In genomic region chr13:58232611-58233010, GRCm38 (mm10) we compare ENCODE assay signal across 8 mouse cellular contexts. TPM values are rescaled to one million over a fixed set of nuclear protein-coding genes. Genes with fewer than 3 reads are reported as not detected.
A peak's percentile ranks its signal among the peaks of the same experiment; 100 is the strongest.
DNase-seq lines count a peak whose midpoint lies in the region; ATAC-seq and TF ChIP-seq lines count a peak whose summit lies in the region.
"Had no signal": no experiment of that assay in that cellular context is flagged by ENCODE, and none has a peak within 500 bp of the region (broad histone marks: within the 10 kb centered on the region; RNA-seq: fewer than 3 reads in every experiment).

No protein-coding gene starts in this region.

- no peaks in the 10 kb centered on the region for H3K36me3 ChIP-seq in lung, embryonic 14.5 days (ENCODE audit: insufficient read depth)
- no peaks in the 10 kb centered on the region for H3K36me3 ChIP-seq in stomach, postnatal 0 days (ENCODE audit: control insufficient read depth, insufficient read depth, low read length)

- peak; percentile 61 for TF ChIP-seq CTCF in cortical plate, adult 2 months (IDR thresholded peaks at IDR 0.05; ENCODE audit: extremely low read depth, insufficient read depth, low read length)
- TF ChIP-seq CTCF in lung, embryonic 14.5 days (IDR thresholded peaks at IDR 0.05; ENCODE audit: low read depth) = peak; percentile 60
- TF ChIP-seq CTCF in stomach, postnatal 0 days (IDR thresholded peaks at IDR 0.05; ENCODE audit: low read depth) = peak; percentile 78

- H3K4me1 ChIP-seq in cortical plate, adult 2 months (ENCODE audit: control insufficient read depth, insufficient read depth, low read length) = no peaks in the 10 kb centered on the region
- H3K4me1 ChIP-seq in lung, embryonic 14.5 days (ENCODE audit: insufficient read depth) = no peaks in the 10 kb centered on the region
- H3K4me1 ChIP-seq in stomach, postnatal 0 days (replicated peaks; ENCODE audit: control insufficient read depth, insufficient read depth) = no peaks in the 10 kb centered on the region

- H3K9ac ChIP-seq in lung, embryonic 14.5 days = no peak overlapping the region
- H3K9ac ChIP-seq in stomach, postnatal 0 days (ENCODE audit: low read length) = no peak overlapping the region

- no peak overlapping the region for H3K4me3 ChIP-seq in cortical plate, adult 2 months (ENCODE audit: insufficient read depth, low read length)
- H3K4me3 ChIP-seq in lung, embryonic 14.5 days (ENCODE audit: low read depth, low read length) = no peak overlapping the region
- no peak overlapping the region for H3K4me3 ChIP-seq in stomach, postnatal 0 days (ENCODE audit: low read depth, low read length)
- H3K4me3 ChIP-seq: megakaryocyte, embryonic 14.5 days had no signal

- ATAC-seq in lung, embryonic 14.5 days (ENCODE audit: insufficient read depth) = no peak
- peak; percentile 63; the same call in 1 of the 2 replicates for ATAC-seq in stomach, postnatal 0 days (ENCODE audit: low FRiP score, low TSS enrichment)

- no peaks in the 10 kb centered on the region for H3K27me3 ChIP-seq in lung, embryonic 14.5 days (ENCODE audit: insufficient read depth, low read length)
- H3K27me3 ChIP-seq in stomach, postnatal 0 days (ENCODE audit: control insufficient read depth, insufficient read depth, low read length) = no peaks in the 10 kb centered on the region

- no peak for TF ChIP-seq EP300 in stomach, postnatal 0 days (optimal IDR thresholded peaks at IDR 0.05)

- no peaks in the 10 kb centered on the region for H3K9me3 ChIP-seq in lung, embryonic 14.5 days (ENCODE audit: low read depth, low read length)
- no peaks in the 10 kb centered on the region for H3K9me3 ChIP-seq in stomach, postnatal 0 days (ENCODE audit: control insufficient read depth, low read length)
- H3K9me3 ChIP-seq: megakaryocyte, embryonic 14.5 days had no signal

- no peak for TF ChIP-seq POLR2A in cortical plate, adult 2 months (IDR thresholded peaks at IDR 0.05; ENCODE audit: extremely low read depth, insufficient read depth, low read length)

- no peak overlapping the region for H3K27ac ChIP-seq in cortical plate, adult 2 months (ENCODE audit: insufficient read depth, low read length)
- no peak overlapping the region for H3K27ac ChIP-seq in lung, embryonic 14.5 days (ENCODE audit: low read depth)
- H3K27ac ChIP-seq in stomach, postnatal 0 days (replicated peaks) = no peak overlapping the region

- peak; percentile 28 for DNase-seq in right cerebral cortex, adult 18-20 months
- no peak for DNase-seq in right cerebral cortex, postnatal 25 days
- peak; percentile 21 to 36 for DNase-seq in adrenal gland, adult 18-20 months (ENCODE audit: low spot score in 2 of 2)
- peak; percentile 62 for DNase-seq in heart, postnatal 4 days
- DNase-seq in lung, embryonic 14.5 days = peak; percentile 44
- DNase-seq in stomach, postnatal 0 days (ENCODE audit: low spot score) = peak; percentile 72

- H3K4me2 ChIP-seq in lung, embryonic 14.5 days = no peak overlapping the region
- no peak overlapping the region for H3K4me2 ChIP-seq in stomach, postnatal 0 days (replicated peaks; ENCODE audit: low read depth)

- WGBS in lung, embryonic 14.5 days = 42% methylated on average over 5 of the region's 5 CpGs
- 51% methylated on average over 5 of the region's 5 CpGs for WGBS in stomach, postnatal 0 days

RNA-seq across cellular contexts. Expression of gene Ubqln1, which starts 17.2 kb away (rescaled TPM):
- total RNA-seq in adrenal gland, adult 18-20 months (2021) = 100 to 1,000 TPM; 151 to 156 TPM
- polyA plus RNA-seq in cortical plate, adult 2 months (2012; rRNA removed) = 112 and 119 TPM in 2 replicates
- 10 to 100 TPM; 71.3 to 74.6 TPM for total RNA-seq in heart, postnatal 4 days (2021)
- 98.6 and 107 TPM in 2 replicates for polyA plus RNA-seq in lung, embryonic 14.5 days (2014; fragmentation: Nextera tagmentation; extraction: Ambion mirVana)
- polyA plus RNA-seq in stomach, postnatal 0 days (2015; fragmentation: Nextera tagmentation; extraction: Ambion mirVana) = 61.4 and 65.4 TPM in 2 replicates

RNA-seq across cellular contexts. Expression of gene Gkap1, which starts 42.9 kb away (rescaled TPM):
- total RNA-seq in adrenal gland, adult 18-20 months (2021) = 10 to 100 TPM; 54.5 to 83.4 TPM
- polyA plus RNA-seq in cortical plate, adult 2 months (2012; rRNA removed) = 21.2 and 21.5 TPM in 2 replicates
- total RNA-seq in heart, postnatal 4 days (2021) = 10 to 100 TPM; 31.2 to 34.6 TPM
- 19.2 and 22.2 TPM in 2 replicates for polyA plus RNA-seq in lung, embryonic 14.5 days (2014; fragmentation: Nextera tagmentation; extraction: Ambion mirVana)
- 14.0 and 14.8 TPM in 2 replicates for polyA plus RNA-seq in stomach, postnatal 0 days (2015; fragmentation: Nextera tagmentation; extraction: Ambion mirVana)
